Mouse (Mus musculus) kidney, adult 8-10 months (tissue): Measurements from ENCODE around the gene Plcxd1.
"Not testable (repeated sequence)": the region's sequence is repeated elsewhere in the genome, so short reads cannot be mapped to it uniquely, and the experiment has no call there.

ENCODE experiments used
- DNase-seq, 2 experiments: peaks; one replicate each; pipeline ENCODE4 v3.0.0; 2022

Gene Plcxd1

GRCm38 (mm10) chr5:110099656-110100580 is at the start of gene Plcxd1:
Gene Plcxd1 (plus strand): TSS chr5:110099969.
- peak in 1 of 2 experiments; percentile 64 for DNase-seq

DNA sequence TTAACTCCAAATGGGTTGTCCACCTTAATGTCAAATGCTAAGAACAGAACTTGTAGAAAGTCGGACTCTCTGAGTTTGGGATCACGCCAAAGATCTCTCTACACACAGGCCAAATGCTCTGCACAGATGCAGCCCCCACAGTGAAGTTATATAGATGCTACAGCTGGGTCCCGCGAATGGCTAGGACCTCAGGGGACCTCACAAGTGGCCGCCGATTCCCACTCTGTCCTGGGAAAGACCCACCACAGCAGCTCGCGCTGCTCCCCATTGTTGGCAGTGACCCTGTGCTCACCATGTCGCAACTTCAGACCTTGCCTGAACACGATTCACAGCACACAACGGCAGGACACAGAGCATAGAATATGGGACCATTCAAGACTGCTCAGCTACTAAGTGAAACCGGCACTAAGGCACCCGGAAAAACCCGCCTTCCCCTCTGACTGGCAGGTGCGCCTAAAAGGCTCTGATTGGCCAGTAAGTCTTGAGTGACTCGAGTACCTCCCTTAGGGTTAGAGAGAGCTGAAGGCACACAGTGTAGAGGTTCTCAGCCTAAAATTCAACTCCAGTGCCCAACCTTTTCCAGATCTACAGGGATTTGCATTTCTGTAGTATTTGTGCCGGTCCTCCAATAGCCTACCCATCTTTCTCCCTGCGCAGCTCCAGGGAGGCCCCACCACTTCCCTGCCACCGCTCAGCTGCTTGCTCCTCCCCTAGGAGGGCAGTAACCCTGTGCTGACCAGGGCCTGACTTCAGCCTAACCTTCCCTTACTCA is 41.9 kb upstream of the Plcxd1 start:
- peak; percentile 80 to 90 for DNase-seq

- not testable (repeated sequence) for DNase-seq
Measured at GRCm38 (mm10) chr5:110072413-110072812, 27.4 kb upstream of the Plcxd1 start, which contains the start of gene Gm17655. Gene Gm17655 (minus strand): TSS chr5:110072513.

DNA sequence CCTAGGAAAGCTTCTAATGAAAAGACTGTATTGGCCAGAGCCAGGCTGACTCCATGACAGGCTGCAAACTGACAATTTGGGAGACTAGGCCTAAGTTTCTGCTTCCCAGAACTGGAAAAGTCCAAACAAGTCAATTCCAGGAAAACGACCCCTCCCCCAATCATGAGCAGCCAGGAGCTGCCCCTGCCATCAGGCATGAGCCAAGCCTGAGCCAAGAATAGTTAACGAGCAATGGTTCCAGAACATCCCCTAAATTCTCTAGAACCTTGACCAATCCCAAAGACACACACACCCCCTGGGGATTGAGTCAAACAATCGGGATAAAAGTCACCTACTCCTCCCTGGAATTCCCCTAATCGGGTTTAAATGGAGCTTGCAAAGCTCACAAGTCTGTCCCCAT is 16.8 kb upstream of the Plcxd1 start:
- DNase-seq = no peak

DNA sequence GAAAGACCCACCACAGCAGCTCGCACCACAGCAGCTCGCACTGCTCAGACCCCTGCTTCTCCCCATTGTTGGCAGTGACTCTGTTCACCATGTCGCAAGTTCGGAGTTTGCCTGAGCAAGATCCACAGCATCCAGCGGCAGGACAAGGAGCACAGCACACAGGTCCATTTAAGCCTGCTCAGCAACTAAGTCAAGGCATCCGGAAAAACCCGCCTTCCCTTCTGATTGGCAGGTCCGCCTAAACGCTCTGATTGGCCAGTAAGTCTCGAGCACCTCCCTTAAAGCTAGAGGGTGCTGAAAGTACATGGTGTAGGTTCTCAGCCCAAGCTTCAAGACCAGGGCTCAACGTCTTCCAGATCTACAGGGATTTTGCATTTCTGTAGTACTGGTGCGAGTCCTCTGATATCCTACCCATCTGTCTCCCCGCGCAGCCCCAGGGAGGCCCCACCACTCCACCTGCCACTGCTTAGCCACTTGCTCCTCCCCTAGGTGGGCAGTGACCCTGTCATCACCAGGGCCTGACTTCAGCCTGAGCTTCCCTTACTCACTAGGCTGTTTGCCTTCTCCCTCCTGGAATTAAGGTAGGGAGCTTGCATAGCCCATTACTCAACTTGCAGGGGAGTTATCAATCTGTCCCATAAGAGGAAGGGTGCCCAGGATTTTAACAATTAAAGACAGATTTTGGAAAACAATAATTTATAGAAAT is 13.5 kb upstream of the Plcxd1 start:
- no peak for DNase-seq

DNA sequence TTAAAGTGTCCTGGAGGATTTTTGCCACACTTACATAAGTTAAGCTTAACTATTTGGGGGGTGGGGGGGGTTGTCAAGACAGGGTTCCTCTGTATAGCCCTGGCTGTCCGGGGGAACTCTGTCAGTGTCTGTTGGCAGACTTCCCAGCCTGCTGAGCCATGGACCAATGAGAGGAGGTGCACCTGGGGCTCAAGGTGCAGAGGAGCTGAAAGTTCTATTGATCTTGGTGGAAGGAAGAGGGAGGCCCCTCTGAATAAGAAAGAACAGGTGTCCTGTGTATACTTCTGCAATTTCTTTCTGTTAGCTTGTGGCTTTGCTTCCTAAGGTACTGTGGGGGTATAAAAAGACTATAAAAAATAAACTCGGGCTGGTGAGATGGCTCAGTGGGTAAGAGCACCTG is 8.2 kb upstream of the Plcxd1 start:
- no peak for DNase-seq

DNA sequence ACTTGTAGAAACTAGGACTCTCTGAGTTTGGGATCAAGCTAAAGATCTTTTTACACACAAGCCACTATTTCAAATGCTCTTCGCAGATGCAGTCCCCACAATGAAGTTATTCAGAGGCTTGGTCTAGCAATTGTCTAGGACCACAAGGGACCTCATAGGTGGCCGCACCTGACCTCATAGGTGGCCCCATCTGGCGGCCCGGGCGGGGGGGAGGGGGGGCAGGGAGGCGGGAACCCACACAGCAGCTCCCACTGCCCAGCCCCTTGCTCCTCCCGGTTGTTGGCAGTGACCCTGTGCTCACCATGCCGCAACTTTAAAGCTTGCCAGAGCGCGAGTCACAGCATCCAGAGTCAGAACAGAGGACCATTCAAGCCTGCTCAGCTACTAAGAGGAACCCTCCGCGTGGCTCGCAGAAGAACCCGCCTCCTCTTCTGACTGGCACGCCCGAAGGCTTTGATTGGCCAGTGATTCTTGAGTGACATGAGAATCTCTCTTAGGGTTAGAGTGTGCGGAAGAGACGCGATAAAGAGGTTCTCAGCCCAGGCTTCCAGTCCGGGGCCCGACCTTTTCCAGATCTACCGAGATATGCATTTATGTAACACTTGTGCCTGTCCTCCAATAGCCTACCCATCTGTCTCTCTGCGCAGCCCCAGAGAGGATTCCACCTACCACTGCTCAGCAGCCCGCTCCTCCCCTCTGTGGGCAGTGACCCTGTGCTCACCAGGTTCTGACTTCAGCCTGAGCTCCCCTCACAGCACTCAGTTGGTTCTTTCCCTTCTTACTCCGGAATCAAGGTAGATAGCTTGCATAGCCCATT is 5.5 kb upstream of the Plcxd1 start, which contains the start of gene Gm35315:
TSS of gene Gm35315 (minus strand) at position 391 of the 817 bp plus-strand sequence.
- DNase-seq = peak; percentile 88 to 89

DNA sequence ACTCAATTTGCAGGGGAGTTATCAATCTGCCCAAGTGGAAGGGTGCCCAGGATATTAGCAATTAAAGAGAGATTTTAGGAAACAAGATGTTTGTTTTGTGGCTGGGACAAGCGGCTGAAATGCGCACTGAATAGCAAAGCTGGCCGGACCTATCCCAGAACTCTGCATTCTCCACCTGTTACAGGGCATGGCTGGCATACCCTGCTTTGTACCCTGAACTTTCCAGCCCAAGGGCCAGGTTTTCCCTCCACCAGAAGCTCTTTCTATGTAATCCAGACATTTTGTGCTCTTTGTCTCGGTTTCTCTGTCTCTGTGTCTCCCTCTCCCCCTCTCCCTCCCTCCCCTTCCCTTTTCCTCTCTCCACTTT is 4.9 kb upstream of the Plcxd1 start:
- no peak for DNase-seq

GRCm38 (mm10) chr5:110098991-110099477 is 735 bp upstream of the Plcxd1 start:
- no peak for DNase-seq

DNA sequence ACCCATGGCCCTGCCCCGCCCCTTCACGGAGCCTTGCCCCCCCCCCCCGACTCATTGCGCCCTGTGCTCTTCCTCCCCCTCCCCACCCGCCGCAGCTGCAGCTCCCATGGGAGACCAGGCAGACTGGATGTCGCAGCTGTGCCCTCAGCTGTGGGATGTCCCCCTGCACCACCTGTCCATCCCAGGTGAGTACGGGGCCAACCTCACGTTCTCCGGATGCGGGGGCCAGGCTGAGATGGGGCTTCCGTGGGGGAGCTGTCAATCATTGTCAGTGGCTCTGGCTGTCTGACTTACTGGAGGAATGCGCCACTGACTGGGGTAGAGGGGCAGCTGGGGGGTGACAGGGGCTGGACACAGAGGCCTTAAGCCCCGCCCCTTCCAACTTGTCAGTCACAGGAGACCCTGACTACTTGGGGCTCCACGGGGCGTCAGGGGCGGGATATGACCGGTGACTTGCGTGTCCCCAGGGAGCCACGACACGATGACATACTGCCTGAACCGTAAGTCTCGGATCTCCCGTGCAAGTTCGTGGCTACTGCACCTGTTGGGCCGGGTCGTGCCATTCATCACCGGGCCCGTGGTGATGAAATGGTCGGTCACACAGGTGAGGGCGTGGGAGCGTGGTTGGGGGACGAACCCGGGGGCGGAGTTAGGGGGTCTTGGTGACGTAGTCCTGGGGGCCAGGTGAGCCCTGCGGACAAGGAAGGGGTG is 1.3 kb downstream of the Plcxd1 start:
- peak in 1 of 2 experiments; percentile 25 for DNase-seq

- DNase-seq = peak in 1 of 2 experiments; percentile 69
Measured at GRCm38 (mm10) chr5:110101716-110102347, 2.1 kb downstream of the Plcxd1 start.

DNA sequence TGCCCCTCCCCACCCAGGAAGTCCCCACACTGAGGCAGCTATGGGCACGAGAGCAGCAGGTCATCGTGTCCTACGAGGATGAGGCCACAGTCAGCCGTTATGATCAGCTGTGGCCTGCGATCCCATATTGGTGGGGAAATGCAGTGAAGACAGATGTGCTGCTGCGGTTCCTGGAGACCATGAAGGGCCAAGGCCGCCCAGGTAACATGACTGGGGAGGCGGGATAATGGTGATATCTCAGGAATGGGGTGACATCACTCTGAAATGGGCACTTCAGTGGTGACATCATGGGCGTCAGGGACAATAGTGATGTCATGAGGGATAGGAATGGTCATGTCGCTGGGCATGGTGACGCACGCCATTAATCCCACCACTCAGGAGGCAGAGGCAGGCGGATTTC is 2.7 kb downstream of the Plcxd1 start:
- DNase-seq = no peak

DNA sequence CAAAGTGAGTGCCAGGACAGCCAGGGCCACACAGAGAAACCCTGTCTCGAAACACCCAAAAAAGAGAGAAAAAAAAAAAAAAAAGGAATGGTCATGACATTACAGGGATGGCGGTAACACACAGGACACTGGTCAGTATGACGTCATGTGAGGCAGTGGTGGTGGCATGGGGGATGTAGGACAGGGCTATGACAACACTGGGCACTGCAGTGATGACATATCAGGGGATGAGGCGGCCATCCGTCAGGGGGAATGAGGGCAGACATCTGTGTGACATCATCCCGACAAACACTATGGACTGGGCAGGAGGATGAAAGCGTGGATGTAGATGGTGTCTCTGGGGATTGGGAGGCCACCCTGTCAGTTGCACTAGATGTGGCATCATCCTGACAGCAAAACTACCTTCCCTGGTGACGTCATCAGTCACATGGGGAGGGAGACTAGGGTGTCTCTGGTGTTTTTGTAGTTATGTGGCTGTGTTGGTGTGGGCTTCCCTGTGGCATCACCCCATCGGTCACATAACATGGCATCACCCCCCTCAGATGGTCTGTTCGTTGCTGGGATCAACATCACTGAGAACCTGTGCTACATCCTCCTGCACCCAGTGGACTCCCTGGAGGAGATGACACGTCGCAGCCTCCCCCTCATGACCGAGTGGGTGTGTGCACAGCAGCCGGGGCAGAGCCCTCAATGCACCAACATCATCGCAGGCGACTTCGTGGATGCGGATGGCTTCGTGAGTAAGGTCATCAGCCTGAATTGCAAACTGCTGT is 3.3 kb downstream of the Plcxd1 start:
- DNase-seq = no peak

DNA sequence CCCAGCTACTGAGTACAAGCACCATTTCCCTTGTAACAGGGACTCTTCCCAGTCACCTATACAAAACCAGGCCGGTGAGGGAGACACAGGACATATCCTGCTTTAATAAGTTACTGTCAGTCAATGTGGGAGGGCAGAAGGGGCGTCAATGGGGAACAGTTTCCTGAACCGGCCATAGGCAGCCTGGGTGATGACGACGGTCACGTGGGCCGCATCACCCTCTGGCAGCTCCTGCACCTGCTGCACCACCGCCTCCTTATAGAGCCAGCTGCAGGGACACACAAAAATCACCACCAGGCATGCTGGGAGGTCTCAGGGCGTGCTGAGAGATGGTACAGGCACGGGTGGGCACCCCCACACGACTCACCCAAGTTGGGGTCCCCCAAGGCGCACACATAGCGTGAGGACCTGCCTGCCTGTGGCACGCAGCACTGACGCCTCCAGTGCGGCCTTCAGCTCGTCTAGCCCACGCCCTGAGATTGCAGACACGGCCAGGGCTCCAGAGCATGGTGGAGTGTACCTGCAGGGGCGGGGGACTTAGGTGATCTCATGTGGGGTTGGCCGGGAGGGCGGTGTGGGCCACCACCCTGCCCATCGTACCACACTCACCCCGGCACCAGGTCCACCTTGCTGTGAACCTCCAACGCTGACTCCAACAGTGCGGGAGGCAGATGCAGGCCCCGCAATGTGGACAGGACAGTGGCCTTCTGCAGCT is 4.3 kb downstream of the Plcxd1 start:
- no peak for DNase-seq

GRCm38 (mm10) chr5:110104616-110105380 is 5.0 kb downstream of the Plcxd1 start:
- no peak for DNase-seq

DNA sequence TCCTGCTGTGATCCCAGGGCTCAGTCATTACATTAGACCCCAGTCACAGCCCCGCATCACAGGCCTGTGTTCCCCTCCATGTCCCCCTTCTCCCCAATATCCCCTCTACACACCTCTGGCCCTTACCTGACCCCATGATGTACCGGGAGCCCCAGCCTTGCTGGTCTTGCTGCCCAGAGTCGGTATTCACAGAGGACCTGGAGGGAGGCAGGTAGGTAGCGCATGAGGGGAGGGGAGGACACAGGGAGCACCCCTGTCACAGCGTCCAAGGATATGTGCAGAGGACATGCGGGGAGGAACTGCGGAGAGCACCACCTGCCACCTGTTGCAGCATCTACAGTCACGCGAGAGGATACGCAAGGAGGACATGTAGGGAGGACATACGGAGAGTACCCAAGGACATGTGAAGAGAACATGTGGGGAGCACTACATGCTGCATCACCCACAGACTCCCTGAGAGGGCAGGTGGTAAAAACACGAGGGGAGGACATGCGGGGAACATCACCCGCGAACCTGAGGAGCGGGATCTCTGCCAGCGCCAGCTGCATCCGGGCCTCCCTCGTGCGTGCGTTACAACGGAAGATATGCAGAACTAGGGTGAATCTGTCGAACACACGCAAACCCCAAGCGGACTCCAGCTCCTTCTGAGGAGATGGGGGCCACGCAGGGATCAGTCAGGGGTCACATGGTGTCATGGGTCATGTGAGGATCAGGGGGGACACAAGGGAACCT is 6.5 kb downstream of the Plcxd1 start:
- peak in 1 of 2 experiments; percentile 15 for DNase-seq

DNA sequence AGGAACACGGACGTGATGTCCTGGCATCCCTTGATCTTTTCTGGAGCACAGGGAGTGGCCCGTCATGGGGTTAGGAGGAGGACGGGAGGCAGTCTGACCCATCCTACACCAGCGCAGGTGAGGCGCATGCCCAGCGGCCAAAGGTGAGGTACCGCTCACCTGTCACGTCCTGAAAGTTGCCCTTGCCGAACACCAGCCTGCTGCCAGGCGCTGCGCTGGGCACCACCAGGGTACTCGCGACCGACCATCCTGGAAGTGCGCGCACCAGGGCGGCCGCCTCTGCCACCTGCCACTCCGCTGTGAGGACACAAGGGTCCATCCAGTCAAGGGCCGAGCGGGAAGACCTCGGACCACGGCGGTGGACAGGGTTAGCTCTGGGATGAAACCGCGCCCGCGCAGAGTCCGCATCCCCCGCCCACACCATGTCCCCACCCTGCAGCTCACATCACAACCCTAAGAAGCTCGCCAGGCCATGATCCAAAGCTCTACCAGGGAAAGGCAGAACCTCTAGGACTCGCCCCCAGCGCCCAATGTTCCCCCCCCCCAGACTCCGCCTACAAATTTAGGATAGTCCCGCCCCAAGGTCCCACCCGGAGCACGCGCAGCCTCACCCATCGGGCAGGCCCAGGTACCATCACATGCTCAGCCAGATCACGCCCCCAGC is 7.3 kb downstream of the Plcxd1 start:
- DNase-seq = peak in 1 of 2 experiments; percentile 34
